Mouse (Mus musculus): ENCODE measurements at regions not wholly inside any gene's neighbourhood (a gene's known extent, or its start where the extent isn't known, plus 50 kb on each side); places are given as distances from the start of the nearest gene placed in this dataset.

DNA sequence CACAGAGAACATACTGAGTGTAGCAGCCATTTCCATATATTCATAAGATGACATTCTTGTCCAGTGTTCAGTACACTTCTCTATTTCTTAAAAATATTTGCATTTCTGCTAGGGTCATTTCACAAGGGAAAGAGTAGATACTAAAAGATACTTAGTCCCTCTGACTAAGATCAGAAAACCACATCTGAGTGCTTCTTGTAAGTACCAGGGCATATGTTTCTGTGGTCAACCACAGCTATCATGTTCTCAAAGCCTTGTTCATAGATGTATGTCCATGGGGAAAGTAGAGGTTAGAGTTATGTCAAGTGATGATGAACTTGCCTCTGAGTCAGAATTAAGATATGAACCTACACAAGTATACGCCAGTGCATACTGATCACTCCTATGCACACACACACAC lies 279.2 kb upstream of the Clnk start:
- DNase-seq: no peak

DNA sequence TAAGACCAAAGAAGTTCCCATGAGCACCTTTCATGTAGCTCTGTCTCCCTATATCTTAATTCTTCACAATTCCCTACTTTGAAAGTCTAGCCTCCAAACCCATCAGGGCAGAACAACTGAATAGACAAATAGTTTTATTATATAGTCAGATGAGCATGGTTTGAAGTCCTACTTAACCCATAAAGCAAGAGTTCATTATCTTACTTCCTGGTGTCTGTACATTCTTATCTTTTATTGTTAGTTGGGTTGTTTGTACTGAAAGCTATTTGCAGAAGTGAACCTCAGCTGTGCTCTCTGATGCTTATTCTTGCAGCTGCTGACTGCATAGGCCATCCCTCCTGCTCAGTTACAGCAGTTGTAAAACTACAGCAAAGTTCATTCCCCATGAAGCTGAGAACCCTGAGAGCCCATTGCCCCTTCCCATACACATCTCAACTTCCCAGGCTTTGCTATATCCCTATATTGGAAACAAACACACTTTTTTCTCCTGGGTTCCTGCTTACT lies 276.7 kb upstream of the Clnk start:
- no peak for DNase-seq

DNA sequence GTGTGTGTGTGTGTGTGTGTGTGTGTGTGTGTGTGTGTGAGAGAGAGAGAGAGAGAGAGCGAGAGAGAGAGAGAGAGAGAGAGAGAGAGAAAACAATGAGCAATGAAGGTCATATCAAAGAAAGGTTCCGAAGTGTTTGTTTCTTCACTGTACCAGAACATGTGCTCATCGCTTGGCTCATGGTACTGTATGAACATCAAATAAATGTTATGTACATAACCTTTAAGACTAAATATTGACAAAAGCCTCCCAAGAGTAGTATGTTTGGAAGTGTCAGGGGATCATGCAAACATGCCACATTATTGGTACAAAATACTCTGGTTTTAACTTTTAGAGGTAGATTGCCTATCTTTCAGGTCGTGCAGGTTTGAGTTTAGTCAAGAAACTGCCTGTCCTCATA lies 275.3 kb upstream of the Clnk start:
- DNase-seq: no peak

DNA sequence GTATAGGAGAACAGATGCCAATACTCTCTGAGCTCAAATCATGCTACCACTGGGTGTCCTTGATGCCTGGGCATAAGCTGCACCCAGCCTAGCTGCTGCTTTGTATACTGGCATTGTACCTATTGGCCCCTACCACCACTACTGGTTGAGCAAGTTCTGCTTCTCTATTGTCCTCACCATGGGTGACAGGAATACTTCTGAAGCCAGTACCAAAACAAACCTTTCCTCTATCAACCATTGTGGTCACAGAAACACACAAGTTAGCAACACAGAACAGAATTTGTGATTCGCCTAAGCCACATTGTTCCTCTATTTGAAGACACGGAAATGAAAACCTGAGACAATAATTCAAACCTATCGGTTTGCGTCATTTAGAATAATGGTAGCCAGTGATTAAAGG lies 274.3 kb upstream of the Clnk start:
- DNase-seq: no peak

DNA sequence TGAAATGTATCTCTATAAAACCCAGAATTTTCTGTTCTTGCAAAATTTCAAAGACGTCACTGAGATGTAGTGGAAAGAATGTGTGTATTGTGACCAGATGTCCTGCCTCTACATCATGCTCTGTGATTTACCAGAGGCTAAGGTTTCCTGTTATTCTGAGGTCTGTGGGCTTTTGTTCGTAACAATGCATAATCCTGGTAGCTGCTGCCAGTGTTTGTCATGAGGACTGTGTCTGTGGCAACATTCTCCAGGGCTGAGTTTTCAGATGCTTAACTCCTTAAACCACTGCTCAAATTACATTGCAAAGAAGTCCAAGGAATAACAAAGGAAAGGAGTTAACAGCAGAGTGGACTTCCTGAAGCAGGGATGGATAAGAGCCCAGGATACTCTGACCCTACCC lies 269.0 kb upstream of the Clnk start:
- no peak for DNase-seq

DNA sequence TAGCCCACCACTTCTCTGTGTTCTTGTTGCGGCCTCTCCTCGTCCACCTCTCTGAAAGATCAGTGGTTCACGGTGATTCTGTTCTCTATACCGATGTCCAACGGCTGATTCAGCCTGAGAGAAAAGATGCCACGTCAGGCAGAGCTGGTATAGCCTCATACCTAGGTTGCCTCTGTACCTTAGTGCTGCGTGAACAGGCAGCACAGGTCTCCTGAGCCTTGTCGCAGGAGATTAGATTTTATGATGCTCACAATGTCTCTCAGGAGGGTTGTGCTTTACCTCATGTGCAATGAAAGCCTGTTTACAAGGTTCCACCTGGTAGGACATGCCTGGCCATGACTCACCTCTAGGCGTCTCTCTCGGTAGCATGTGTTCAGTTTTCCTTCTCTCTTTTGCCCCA lies 267.6 kb upstream of the Clnk start:
- DNase-seq: no peak

DNA sequence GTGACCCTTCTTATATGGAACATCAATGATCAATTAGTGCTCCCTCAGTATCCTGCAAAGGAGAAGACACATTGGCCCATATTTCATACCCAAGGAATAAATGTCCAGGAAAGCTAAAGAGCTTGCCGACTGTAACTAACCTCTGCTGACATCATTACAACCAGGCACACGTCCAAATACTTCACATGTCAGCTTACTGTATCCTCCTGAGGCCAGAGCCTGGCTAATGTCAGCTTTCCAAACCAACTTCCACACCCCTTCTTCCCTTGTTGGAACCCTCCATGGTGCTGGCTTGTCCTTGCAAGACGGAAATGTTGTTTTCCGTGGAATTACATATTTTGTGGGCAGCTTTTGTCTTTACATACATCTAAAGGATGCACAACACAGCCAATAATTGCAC lies 267.0 kb upstream of the Clnk start:
- no peak for DNase-seq

DNA sequence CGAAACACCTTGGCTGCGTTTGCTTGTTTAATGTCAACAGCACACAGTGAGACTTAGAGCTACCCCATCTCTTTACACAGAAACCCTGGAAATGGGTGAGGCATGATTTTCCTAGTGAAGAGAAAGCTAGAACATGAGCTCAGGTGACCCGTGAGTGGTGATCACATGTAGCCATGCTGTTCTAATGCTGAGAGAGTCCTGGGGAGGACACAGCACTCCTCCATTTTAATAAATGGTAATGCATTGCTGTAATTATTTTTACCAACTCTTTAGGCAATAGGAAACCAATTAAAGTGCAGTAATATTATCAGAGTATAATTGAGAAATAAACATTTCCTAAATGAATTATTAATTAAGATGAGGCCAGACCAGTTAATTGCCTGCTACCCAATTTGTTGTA lies 261.8 kb upstream of the Clnk start:
- no peak for DNase-seq

DNA sequence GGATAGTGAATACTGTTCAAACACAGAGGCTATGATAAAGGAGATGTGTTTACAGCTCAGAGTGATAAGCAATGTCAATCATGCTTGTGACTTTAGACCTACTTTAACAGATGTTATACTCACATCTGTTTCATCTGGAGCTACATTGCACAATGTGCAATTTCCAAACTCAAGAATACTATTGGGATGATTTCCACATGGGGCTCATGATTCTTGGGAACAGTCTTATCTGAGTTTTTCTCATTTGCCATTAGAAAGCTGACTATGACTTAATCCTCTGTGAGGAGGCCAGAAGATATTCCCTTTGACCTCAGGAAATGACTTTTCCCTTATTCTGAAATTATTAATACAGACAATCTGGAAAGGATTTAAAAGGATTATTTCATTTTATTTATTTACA lies 252.3 kb upstream of the Clnk start:
- DNase-seq: no peak

DNA sequence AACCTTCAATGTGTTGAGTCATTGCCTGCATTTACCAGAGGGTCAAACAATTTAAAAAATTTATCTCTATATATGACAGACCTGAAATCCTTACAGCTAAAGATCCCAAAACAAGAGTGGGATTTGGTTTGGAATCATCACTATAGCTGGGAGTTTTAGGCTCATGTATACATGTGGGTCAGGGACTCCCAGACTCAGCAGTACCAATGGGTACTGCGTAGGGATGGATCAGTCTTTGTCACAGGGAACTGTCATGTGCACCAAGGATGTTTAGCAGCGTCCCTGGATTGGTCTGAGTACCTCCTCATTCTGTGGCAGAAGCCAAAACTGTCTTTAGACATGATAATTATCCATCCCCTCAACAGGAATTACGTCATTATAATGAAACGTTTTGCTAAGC lies 250.2 kb upstream of the Clnk start:
- DNase-seq: no peak

DNA sequence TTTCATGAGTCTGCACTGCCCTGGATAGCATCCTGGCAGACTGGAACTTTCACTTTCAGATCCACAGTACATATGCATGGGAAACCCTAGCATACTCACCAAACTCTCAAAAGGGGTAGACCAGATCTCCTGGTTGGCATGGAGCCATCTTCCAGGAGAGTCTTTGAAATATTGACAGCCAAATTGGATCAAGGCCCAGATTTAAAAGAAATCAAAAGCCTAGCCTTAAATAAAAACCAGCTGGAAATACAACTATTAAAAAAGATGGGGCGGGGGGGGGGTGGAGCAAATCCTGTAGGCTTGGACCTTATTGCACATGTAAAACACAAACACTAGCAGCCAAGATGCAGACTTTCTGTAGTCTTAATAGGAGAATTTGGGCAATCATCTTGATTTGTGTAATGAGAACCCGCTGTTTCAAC lies 249.7 kb upstream of the Clnk start:
- no peak for DNase-seq

DNA sequence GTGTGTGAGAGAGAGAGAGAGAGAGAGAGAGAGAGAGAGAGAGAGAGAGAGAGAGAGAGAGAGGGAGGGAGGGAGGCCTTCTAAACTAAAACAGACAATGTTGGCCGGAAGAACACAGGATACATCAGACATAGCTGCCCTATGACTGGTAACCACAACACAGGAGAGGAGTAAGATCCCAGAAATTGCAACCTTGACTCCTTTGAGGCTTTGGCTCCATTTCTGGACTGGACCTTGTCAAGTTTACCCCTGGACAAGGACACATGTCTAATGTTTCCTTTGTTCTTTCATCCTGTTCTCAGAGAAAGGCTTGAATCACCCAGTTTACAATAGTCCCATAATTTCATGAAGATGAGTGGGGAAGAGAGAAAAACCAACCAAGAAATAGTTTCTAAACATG lies 233.7 kb upstream of the Clnk start:
- no peak for DNase-seq

DNA sequence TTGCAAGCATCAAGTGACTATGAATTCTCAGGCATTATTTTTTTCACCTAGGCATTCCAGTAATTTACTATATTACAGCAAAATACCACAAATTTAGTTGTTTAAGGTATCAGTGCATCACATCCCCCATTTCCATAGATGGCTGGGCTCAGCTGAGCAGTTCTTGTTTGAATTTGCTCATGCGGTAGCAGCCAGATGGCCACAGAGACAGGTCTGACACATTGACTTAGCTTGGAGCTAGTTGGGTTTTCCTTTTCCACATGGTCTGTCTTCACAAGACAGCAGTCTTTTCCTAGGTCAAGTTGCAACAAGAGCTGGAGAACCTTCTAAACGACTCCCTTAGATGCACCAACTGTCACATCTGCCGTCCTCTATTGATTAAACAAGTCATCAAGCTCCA lies 232.9 kb upstream of the Clnk start:
- DNase-seq: no peak

DNA sequence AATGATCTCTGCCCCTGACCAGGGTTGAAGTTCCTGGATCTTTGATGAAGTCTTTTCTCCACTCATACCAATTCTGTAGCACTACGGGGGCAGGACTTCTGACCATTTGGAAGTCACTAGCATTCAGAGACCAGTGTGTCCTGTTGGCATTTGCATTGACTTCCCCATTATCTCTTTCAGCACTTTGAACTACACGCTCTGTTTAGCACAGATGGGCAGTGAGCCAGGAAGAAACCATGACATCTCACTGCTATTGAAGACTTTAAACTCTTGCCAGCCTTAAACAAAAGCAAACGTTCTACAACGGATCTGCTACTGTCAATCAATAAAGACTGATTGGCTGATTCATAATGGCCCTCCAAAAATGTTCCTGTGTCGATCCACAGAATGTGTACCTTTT lies 222.5 kb upstream of the Clnk start:
- DNase-seq: peak; percentile 5 to 17

DNA sequence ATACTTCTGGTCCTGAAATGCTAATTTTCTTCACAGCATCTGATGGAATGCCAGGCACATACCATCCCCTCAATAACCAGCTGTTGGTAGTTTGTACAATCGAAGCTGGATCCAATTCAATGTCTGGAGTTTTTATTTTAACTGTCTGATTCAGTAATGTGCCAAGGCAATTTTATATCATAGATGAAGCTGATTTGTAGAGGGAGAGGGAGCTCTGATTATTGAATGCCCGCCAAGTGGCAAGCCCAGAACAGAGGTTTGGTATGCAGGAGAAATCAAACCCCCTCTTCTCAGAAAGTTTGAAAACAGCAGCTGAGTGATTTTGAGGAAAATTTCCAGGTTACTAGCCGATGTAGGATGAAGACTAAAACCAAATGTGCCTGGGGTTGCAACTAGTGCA lies 218.3 kb upstream of the Clnk start:
- DNase-seq: no peak

DNA sequence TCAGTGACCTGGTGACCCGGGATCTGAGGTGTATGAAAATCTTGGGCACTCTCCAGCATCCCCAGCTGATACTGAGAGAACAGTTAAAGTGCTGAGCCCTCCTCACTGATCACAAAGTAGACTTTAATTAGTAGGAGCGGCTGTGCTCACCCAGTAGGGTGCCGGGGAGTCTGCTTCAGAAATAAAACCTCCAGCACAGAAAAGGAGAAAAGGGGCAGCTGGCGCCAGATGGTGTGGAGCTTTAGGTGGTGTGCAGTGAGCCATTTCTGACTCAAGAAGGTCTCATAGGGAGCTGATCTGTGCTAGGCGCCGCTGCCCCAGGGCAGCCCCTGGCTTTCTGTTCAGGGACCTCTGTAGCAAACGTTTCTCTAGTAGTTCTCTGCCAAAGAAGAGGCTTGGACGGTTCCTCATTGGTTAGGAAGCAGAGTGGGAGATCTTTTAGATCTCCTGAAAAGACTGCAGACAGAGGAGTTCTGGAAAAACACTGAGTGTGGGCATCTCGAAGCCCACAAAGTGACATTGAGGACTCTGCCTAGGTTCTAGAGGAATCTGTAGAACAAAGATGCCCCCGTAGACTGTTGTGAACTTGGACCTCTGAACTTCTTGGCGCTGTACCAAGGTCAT lies 200.1 kb upstream of the Clnk start:
- no peak for DNase-seq

DNA sequence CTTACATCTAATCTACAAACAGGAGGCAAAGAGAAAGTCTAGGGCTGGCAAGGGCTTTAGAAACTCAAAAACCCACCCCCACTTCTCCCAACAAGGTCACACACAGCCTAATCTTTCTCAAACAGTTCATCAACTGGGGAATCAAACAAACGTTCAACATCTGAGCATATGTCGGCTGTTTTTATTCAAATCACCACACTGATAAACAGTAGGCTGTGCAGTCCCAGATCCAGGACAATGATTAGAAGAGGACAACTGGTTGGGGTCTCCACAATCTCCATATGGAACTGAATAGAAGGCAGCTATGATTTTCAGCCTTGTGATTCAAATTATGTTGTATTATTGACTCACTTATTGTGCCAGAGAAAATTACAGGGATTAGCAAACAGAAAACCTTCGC lies 193.1 kb upstream of the Clnk start:
- DNase-seq: no peak

DNA sequence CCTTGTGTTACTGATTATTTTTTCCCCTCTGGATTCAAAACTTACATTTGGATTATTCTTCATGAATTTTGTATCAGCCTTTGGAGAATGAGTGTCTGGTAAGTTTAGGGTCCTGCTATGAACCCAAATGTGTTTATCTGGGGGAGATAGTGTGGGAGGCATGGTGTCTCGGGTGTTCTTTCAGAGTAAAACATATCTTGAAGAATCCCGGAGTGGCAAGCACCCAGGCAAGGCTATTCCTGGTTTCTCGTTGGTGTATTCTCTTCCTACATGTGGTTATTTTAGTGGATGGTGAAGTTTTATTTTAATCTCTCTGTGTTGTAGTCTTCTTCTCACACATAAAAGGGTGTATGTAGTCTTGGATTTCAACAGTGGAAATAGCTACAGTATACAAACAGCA lies 186.4 kb upstream of the Clnk start:
- DNase-seq: no peak

DNA sequence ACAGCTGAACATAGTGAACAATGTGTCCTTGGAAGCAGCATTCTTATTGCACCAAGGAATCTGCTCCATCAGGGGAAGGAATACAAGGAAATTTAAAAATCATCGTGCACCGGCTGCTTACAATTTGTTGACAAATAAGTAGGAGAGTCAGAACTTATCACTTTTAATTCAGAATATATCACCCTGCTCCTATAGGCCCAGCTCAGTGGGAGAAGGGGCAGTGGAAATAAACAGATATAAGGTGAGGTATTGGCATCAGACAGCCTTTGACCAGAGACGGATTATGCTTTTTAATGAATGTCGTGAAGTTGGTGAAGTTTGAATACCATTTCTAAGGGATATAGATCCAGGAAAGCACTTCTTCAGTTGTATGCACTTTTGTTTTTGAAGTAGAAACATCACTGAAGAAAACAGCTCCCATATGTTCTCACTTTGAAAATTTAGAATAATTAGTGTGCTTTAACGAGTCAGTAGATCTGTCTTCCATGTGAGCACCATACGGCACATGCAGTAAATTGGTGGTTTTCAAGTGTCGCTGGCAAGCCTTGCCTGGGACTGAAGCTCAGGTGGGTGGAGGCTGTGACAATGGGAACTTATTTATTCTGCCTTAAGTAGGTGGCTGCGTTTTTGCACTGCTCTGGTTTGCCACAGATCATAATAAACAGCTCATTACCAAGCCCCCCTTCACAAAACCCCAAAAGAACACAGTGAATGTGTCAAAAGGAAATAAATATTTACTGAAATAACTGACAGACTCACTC lies 176.1 kb upstream of the Clnk start:
- no peak for DNase-seq

DNA sequence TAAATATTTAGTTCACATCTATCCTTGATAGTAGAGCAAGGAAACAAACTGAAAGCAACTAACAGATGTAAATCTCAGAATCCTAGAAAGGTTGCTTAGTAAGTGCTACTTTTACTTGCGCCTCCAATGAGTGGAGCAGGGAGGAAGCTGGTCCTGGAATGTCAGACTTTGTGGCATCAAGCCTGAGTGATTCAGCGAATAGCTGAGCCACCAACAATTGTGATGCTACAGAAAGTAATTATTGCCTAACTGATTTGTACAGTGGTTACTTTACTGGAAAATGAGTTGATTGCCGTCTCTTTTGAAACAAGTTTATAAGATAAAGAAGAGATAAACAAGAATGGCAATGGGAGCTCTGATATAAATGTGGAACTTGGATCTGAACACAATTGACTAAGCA lies 173.9 kb upstream of the Clnk start:
- DNase-seq: no peak

DNA sequence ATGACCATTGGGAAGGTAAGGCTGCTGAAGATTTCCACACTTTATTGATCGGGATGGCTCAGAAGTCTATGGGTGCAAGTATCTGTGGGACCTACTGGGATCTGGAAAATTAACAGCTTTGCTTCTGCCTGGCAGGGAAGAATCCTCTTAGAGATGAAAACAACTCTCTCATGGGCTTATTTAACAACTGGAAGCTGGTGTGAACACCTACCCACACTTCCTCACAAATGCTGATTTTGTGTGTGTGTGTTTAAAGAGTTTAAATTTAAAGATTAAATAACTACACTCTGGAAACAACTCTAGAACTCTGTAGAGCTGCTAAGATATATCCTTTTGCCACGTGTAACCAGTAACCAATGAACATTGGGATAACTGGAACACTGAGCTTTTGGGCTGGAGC lies 172.5 kb upstream of the Clnk start:
- DNase-seq: no peak

DNA sequence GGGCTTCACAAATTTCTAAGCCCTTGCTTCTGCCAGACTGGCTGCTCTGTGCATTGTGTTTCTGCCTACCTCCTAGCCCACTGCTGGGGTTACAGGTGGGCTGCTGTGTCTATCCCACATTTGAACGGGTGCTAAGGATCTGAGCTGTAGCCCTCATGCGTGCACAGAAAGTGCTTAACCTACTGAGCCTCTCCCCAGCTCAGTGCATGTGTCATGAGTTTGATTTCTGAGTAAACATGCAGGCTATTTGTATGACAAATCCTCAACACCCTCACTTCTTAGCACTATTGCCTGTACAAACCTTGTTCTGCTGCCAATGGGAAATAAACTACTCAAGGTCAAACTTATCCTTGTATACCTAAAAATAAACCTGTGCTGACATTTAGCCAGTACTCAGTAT lies 163.9 kb upstream of the Clnk start:
- no peak for DNase-seq

DNA sequence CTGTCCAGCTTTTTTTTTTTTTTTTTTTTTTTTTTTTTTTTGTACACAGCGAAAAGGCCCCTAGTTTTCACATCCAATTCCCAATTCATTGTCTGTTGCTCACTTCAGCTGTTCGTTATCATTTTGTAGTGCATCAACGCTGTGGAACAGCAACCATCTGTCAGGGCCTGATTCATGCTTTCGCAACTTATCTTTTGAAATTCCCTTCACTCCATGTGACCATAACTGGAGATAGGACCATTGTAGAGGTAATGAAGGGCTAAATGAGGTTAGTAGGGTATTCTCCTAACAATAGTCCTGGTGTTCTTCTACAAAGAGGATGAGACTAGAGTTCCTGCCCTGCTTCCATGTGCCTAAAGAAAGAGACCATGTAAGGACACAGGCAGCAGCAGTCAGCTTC lies 146.6 kb upstream of the Clnk start:
- DNase-seq: no peak

DNA sequence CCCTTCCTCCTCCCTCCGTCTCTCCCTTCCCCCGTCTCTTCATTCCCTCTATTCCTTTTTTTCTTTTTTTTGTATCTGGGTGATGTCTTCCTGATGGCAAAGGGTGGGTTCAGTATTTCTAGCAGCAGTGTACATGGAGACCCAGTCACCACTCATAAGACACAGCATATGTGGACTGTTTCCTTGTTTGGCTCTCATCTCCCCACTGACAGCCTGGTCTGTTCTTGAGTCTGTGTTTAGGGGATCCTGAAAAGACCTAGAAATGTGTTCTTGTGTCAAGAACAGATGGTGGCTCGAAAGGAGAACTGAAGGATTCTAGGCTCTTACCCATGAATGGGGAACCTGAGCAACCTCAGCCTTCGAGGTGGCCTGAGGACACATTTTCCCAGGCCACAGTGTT lies 124.0 kb upstream of the Clnk start:
- no peak for DNase-seq

DNA sequence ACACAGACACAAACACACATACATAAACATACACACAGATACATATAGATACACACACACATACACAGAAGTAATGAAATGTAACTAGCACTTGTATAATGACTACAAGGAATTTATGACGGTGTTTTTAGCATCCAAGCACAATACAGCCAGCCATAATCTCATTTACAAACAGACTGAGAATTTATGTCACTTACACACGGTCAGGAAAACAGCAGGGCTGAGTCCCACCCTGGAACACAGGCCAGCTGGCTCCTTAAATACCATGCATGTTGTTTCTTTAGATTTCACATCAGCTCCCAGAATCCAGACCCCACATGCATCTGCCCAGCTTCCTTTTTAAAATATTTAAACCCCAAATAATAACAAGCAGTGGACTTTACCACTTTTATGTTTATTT lies 123.1 kb upstream of the Clnk start:
- no peak for DNase-seq

Data from spleen, adult 18-20 months (tissue).